Mouse (Mus musculus): ENCODE measurements around the gene Pdp2. TPM values are rescaled to one million over a fixed set of nuclear protein-coding genes. Genes with fewer than 3 reads are reported as not detected.

Gene Pdp2
- polyA plus RNA-seq (2017; shearing (Covaris generic)) = 8.1 TPM

GRCm38 (mm10) chr8:104591133-104591834 lies at the start of gene Pdp2:
Gene Pdp2 (plus strand): TSS chr8:104591451.

GRCm38 (mm10) chr8:104624161-104624560 lies 32.9 kb downstream of the Pdp2 start, which contains the start of gene Cdh16:
Gene Cdh16 (minus strand): TSS chr8:104624396.

GRCm38 (mm10) chr8:104630981-104631663 lies 39.9 kb downstream of the Pdp2 start, which contains the start of gene Rrad:
Gene Rrad (minus strand): TSS chr8:104631327.

GRCm38 (mm10) chr8:104641426-104642323 lies 50.4 kb downstream of the Pdp2 start, which contains the start of gene Ciao2b:
Gene Ciao2b (minus strand): TSS chr8:104641965.

Other genes starting within 250 kb of the Pdp2 start
- gene Cmtm4, start 195.6 kb upstream of the Pdp2 start, polyA plus RNA-seq (2017; shearing (Covaris generic)) = 0.20 TPM
- 50.1 TPM for gene Dync1li2, start 148.4 kb upstream of the Pdp2 start, polyA plus RNA-seq (2017; shearing (Covaris generic))
- gene Terb1, start 81.5 kb upstream of the Pdp2 start, polyA plus RNA-seq (2017; shearing (Covaris generic)) = 0.13 TPM
- gene Nae1, start 56.8 kb upstream of the Pdp2 start, polyA plus RNA-seq (2017; shearing (Covaris generic)) = 112 TPM
- gene Car7, start 56.8 kb upstream of the Pdp2 start, polyA plus RNA-seq (2017; shearing (Covaris generic)) = 4.7 TPM
- not detected for gene Cdh16, start 32.9 kb downstream of the Pdp2 start, polyA plus RNA-seq (2017; shearing (Covaris generic))
- 48.3 TPM for gene Rrad, start 39.9 kb downstream of the Pdp2 start, polyA plus RNA-seq (2017; shearing (Covaris generic))
- 147 TPM for gene Ciao2b, start 50.5 kb downstream of the Pdp2 start, polyA plus RNA-seq (2017; shearing (Covaris generic))
- gene Ces2a, start 142.6 kb downstream of the Pdp2 start, polyA plus RNA-seq (2017; shearing (Covaris generic)) = 0.30 TPM
- gene Ces2b, start 240.1 kb downstream of the Pdp2 start, polyA plus RNA-seq (2017; shearing (Covaris generic)) = 0.27 TPM